Mouse (Mus musculus): ENCODE results near the gene Naa50. TPM values are rescaled to one million over a fixed set of nuclear protein-coding genes. Genes with fewer than 3 reads are reported as not detected.

Gene Naa50
- polyA plus RNA-seq (2012; rRNA removed), result 4.4 and 4.8 TPM in 2 replicates

GRCm38 (mm10) chr16:44139536-44140185 is at the start of gene Naa50, which contains the start of gene Atp6v1a:
TSS of gene Naa50 (plus strand) at chr16:44139830.
TSS of gene Atp6v1a (minus strand) at chr16:44139705.
- TF ChIP-seq CTCF (IDR thresholded peaks at IDR 0.05; ENCODE audit: control insufficient read depth, insufficient read depth, insufficient replicate concordance, low read depth, low read length), result no peak
- TF ChIP-seq POLR2A (IDR thresholded peaks at IDR 0.05; ENCODE audit: control insufficient read depth, low read depth, low read length), result peak; percentile 83
- peak within 1 kb of the TSS; percentile 100 for H3K4me3 ChIP-seq (ENCODE audit: control insufficient read depth, low read depth, low read length)

GRCm38 (mm10) chr16:44099377-44099776 is 40.3 kb upstream of the Naa50 start:
- Histone ChIP-seq H3K36me3 (ENCODE audit: control insufficient read depth, insufficient read depth, low read length) (peaks cover 3% of the 10 kb centered on the region), H3K27me3 (ENCODE audit: control insufficient read depth, insufficient read depth, low read length) (no peaks in the 10 kb centered on the region), H3K4me1 (ENCODE audit: control insufficient read depth, insufficient read depth, low read length) (no peaks in the 10 kb centered on the region), H3K27ac (ENCODE audit: control insufficient read depth, insufficient read depth, low read depth, low read length) (no peak overlapping the region), H3K4me3 (ENCODE audit: control insufficient read depth, low read depth, low read length) (no peak overlapping the region)
- no peak for TF ChIP-seq CTCF (IDR thresholded peaks at IDR 0.05; ENCODE audit: control insufficient read depth, insufficient read depth, insufficient replicate concordance, low read depth, low read length)
- no peak for TF ChIP-seq POLR2A (IDR thresholded peaks at IDR 0.05; ENCODE audit: control insufficient read depth, low read depth, low read length)

More at GRCm38 (mm10) chr16:44139536-44140185, at the start of gene Naa50, which contains the start of gene Atp6v1a:
- H3K36me3 ChIP-seq (ENCODE audit: control insufficient read depth, insufficient read depth, low read length), result no peaks in the 10 kb centered on the region
- H3K27me3 ChIP-seq (ENCODE audit: control insufficient read depth, insufficient read depth, low read length), result no peaks in the 10 kb centered on the region
- H3K27ac ChIP-seq (ENCODE audit: control insufficient read depth, insufficient read depth, low read depth, low read length), result peak within 1 kb of the TSS; percentile 98
- H3K4me1 ChIP-seq (ENCODE audit: control insufficient read depth, insufficient read depth, low read length), result peaks cover 7% of the 10 kb centered on the region

GRCm38 (mm10) chr16:44101181-44101710 is 38.4 kb upstream of the Naa50 start:
- Histone ChIP-seq H3K27me3 (ENCODE audit: control insufficient read depth, insufficient read depth, low read length) (no peaks in the 10 kb centered on the region), H3K27ac (ENCODE audit: control insufficient read depth, insufficient read depth, low read depth, low read length) (no peak overlapping the region), H3K36me3 (ENCODE audit: control insufficient read depth, insufficient read depth, low read length) (peaks cover 3% of the 10 kb centered on the region), H3K4me3 (ENCODE audit: control insufficient read depth, low read depth, low read length) (no peak overlapping the region), H3K4me1 (ENCODE audit: control insufficient read depth, insufficient read depth, low read length) (no peaks in the 10 kb centered on the region)
- TF ChIP-seq CTCF (IDR thresholded peaks at IDR 0.05; ENCODE audit: control insufficient read depth, insufficient read depth, insufficient replicate concordance, low read depth, low read length), result no peak
- TF ChIP-seq POLR2A (IDR thresholded peaks at IDR 0.05; ENCODE audit: control insufficient read depth, low read depth, low read length), result no peak

- H3K27me3 ChIP-seq (ENCODE audit: control insufficient read depth, insufficient read depth, low read length), result no peaks in the 10 kb centered on the region
- no peak overlapping the region for H3K27ac ChIP-seq (ENCODE audit: control insufficient read depth, insufficient read depth, low read depth, low read length)
- H3K36me3 ChIP-seq (ENCODE audit: control insufficient read depth, insufficient read depth, low read length), result peaks cover 5% of the 10 kb centered on the region
- TF ChIP-seq POLR2A (IDR thresholded peaks at IDR 0.05; ENCODE audit: control insufficient read depth, low read depth, low read length), result no peak
- TF ChIP-seq CTCF (IDR thresholded peaks at IDR 0.05; ENCODE audit: control insufficient read depth, insufficient read depth, insufficient replicate concordance, low read depth, low read length), result no peak
- H3K4me3 ChIP-seq (ENCODE audit: control insufficient read depth, low read depth, low read length), result no peak overlapping the region
- H3K4me1 ChIP-seq (ENCODE audit: control insufficient read depth, insufficient read depth, low read length), result no peaks in the 10 kb centered on the region
Measured at GRCm38 (mm10) chr16:44102925-44103324, 36.7 kb upstream of the Naa50 start.

GRCm38 (mm10) chr16:44103806-44104766 is 35.5 kb upstream of the Naa50 start:
- TF ChIP-seq CTCF (IDR thresholded peaks at IDR 0.05; ENCODE audit: control insufficient read depth, insufficient read depth, insufficient replicate concordance, low read depth, low read length) (0 out of 2 replicates have a peak, but pooled peaks have one; percentile 5), POLR2A (IDR thresholded peaks at IDR 0.05; ENCODE audit: control insufficient read depth, low read depth, low read length) (no peak)
- H3K27ac ChIP-seq (ENCODE audit: control insufficient read depth, insufficient read depth, low read depth, low read length), result no peak overlapping the region
- no peaks in the 10 kb centered on the region for H3K27me3 ChIP-seq (ENCODE audit: control insufficient read depth, insufficient read depth, low read length)
- peaks cover 3% of the 10 kb centered on the region; the same call in 1 of the 2 replicates for H3K36me3 ChIP-seq (ENCODE audit: control insufficient read depth, insufficient read depth, low read length)
- H3K4me3 ChIP-seq (ENCODE audit: control insufficient read depth, low read depth, low read length), result no peak overlapping the region
- H3K4me1 ChIP-seq (ENCODE audit: control insufficient read depth, insufficient read depth, low read length), result no peaks in the 10 kb centered on the region

GRCm38 (mm10) chr16:44105211-44105610 is 34.4 kb upstream of the Naa50 start:
- no peaks in the 10 kb centered on the region for H3K27me3 ChIP-seq (ENCODE audit: control insufficient read depth, insufficient read depth, low read length)
- TF ChIP-seq CTCF (IDR thresholded peaks at IDR 0.05; ENCODE audit: control insufficient read depth, insufficient read depth, insufficient replicate concordance, low read depth, low read length) (no peak), POLR2A (IDR thresholded peaks at IDR 0.05; ENCODE audit: control insufficient read depth, low read depth, low read length) (no peak)
- H3K36me3 ChIP-seq (ENCODE audit: control insufficient read depth, insufficient read depth, low read length), result peaks cover 2% of the 10 kb centered on the region; the same call in 1 of the 2 replicates
- H3K27ac ChIP-seq (ENCODE audit: control insufficient read depth, insufficient read depth, low read depth, low read length), result no peak overlapping the region
- H3K4me1 ChIP-seq (ENCODE audit: control insufficient read depth, insufficient read depth, low read length), result no peaks in the 10 kb centered on the region
- no peak overlapping the region for H3K4me3 ChIP-seq (ENCODE audit: control insufficient read depth, low read depth, low read length)
